Mouse (Mus musculus): ENCODE results near the gene Fancc. TPM values are rescaled to one million over a fixed set of nuclear protein-coding genes. Genes with fewer than 3 reads are reported as not detected.

The Fancc gene
- total and polyA plus RNA-seq, 2 experiments from 2014 or later = 8.5 to 39.5 TPM

DNA sequence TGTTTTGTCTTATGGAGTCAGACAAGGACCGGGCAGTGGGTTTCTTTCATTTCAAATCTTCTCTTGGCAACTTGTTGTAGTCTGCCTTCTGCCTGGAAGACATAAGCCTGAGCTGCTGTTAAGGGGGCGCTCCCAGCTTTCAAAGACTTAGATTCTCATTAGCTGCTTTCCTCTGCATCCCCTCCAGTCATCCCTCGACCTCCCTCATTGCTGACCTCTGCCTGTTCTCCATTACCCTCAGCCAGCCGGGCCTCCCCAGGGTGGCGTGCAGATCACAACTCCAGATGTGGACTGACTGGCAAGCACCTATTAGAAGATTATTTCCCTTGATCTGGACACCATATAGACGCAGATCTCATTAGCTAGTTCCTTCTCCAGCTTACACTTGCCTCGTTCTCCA is 45.9 kb downstream of the Fancc start:
- Histone ChIP-seq H3K27me3 (ENCODE audit: control insufficient read depth, insufficient read depth, low read length) (no peaks in the 10 kb centered on the region), H3K4me2 (ENCODE audit: low read depth, low read length) (no peak overlapping the region), H3K4me3 (ENCODE audit: low read depth, low read length) (no peak overlapping the region), H3K4me1 (ENCODE audit: control insufficient read depth, insufficient read depth) (no peaks in the 10 kb centered on the region), H3K27ac (ENCODE audit: low read depth) (no peak overlapping the region), H3K36me3 (replicated peaks; ENCODE audit: control insufficient read depth, insufficient read depth, low read length) (no peaks in the 10 kb centered on the region), H3K9me3 (replicated peaks; ENCODE audit: control insufficient read depth, low read length) (no peaks in the 10 kb centered on the region), H3K9ac (replicated peaks; ENCODE audit: low read depth, low read length) (no peak overlapping the region)
- WGBS = 64% methylated on average over 7 of the region's 7 CpGs
- TF ChIP-seq EP300 (IDR thresholded peaks at IDR 0.05; ENCODE audit: low read depth) (no peak), CTCF (IDR thresholded peaks at IDR 0.05; ENCODE audit: low read depth) (no peak)
- DNase-seq (ENCODE audit: low spot score) = no peak
- no peak for ATAC-seq (ENCODE audit: insufficient read depth, low read depth)

DNA sequence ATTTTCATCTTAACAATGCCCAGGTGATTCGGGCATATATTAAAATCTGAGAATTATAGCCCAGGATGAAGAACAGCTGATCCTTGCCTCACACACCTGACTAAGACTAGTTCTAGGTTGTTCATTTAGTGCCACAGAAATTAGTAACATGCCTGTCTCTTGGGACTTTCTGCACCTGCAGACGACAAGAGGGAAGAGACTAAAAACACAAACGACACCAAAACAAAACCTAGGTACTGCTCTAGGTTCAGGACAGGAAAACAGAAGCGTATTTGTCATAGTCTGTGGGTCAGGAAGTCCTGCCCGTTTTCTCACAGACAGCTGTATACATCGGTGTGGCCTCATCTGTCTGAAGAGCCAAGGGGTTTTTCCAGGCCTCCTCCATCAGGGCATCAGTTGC is 51.7 kb downstream of the Fancc start:
- Histone ChIP-seq H3K36me3 (replicated peaks; ENCODE audit: control insufficient read depth, insufficient read depth, low read length) (no peaks in the 10 kb centered on the region), H3K9me3 (replicated peaks; ENCODE audit: control insufficient read depth, low read length) (no peaks in the 10 kb centered on the region), H3K27me3 (ENCODE audit: control insufficient read depth, insufficient read depth, low read length) (no peaks in the 10 kb centered on the region), H3K4me2 (ENCODE audit: low read depth, low read length) (no peak overlapping the region), H3K9ac (replicated peaks; ENCODE audit: low read depth, low read length) (no peak overlapping the region), H3K4me1 (ENCODE audit: control insufficient read depth, insufficient read depth) (no peaks in the 10 kb centered on the region), H3K4me3 (ENCODE audit: low read depth, low read length) (no peak overlapping the region), H3K27ac (ENCODE audit: low read depth) (no peak overlapping the region)
- ATAC-seq (ENCODE audit: insufficient read depth, low read depth) = no peak
- 66% methylated on average over 6 of the region's 6 CpGs for WGBS
- DNase-seq (ENCODE audit: low spot score) = no peak
- TF ChIP-seq EP300 (IDR thresholded peaks at IDR 0.05; ENCODE audit: low read depth) = no peak
- TF ChIP-seq CTCF (IDR thresholded peaks at IDR 0.05; ENCODE audit: low read depth) = no peak

DNA sequence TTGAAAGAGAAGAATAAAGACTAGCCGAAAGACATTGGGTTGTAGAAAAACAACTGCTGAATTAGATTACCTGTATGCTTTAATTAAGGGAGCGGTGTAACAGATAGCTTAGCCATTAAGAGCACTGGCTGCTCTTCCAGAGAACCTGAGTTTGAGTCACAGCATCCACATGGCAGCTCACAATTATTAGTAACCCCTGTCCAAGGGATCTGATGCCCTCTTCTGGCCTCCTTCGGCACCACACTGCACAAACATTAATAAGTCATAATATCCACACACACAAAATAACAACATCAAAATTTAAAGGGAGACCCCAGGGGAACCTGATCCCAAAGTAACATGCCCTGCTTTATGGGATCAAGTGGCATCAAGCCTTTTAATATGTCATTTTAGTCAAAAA is 64.3 kb downstream of the Fancc start:
- H3K4me2 ChIP-seq (ENCODE audit: low read depth, low read length) = no peak overlapping the region
- H3K27ac ChIP-seq (ENCODE audit: low read depth) = no peak overlapping the region
- TF ChIP-seq CTCF (IDR thresholded peaks at IDR 0.05; ENCODE audit: low read depth) (peak; percentile 21; the same call in 1 of the 2 replicates), EP300 (IDR thresholded peaks at IDR 0.05; ENCODE audit: low read depth) (no peak)
- no peak for DNase-seq (ENCODE audit: low spot score)
- H3K27me3 ChIP-seq (ENCODE audit: control insufficient read depth, insufficient read depth, low read length) = no peaks in the 10 kb centered on the region
- H3K9me3 ChIP-seq (replicated peaks; ENCODE audit: control insufficient read depth, low read length) = no peaks in the 10 kb centered on the region
- 0 out of 2 replicates have a peak, but pooled peaks cover 5% of the 10 kb centered on the region for H3K4me1 ChIP-seq (ENCODE audit: control insufficient read depth, insufficient read depth)
- H3K9ac ChIP-seq (replicated peaks; ENCODE audit: low read depth, low read length) = no peak overlapping the region
- no peaks in the 10 kb centered on the region for H3K36me3 ChIP-seq (replicated peaks; ENCODE audit: control insufficient read depth, insufficient read depth, low read length)
- 97% methylated on average over 3 of the region's 3 CpGs for WGBS
- no peak overlapping the region for H3K4me3 ChIP-seq (ENCODE audit: low read depth, low read length)
- ATAC-seq (ENCODE audit: insufficient read depth, low read depth) = no peak

GRCm38 (mm10) chr13:63431857-63432191 is 65.3 kb downstream of the Fancc start:
- TF ChIP-seq EP300 (IDR thresholded peaks at IDR 0.05; ENCODE audit: low read depth) = no peak
- Histone ChIP-seq H3K27ac (ENCODE audit: low read depth) (peak overlapping the region; percentile 93), H3K4me2 (ENCODE audit: low read depth, low read length) (peak overlapping the region; percentile 66), H3K27me3 (ENCODE audit: control insufficient read depth, insufficient read depth, low read length) (no peaks in the 10 kb centered on the region), H3K9me3 (replicated peaks; ENCODE audit: control insufficient read depth, low read length) (no peaks in the 10 kb centered on the region), H3K36me3 (replicated peaks; ENCODE audit: control insufficient read depth, insufficient read depth, low read length) (no peaks in the 10 kb centered on the region), H3K4me1 (ENCODE audit: control insufficient read depth, insufficient read depth) (0 out of 2 replicates have a peak, but pooled peaks cover 5% of the 10 kb centered on the region), H3K4me3 (ENCODE audit: low read depth, low read length) (peak overlapping the region; percentile 68), H3K9ac (replicated peaks; ENCODE audit: low read depth, low read length) (peak overlapping the region; percentile 73)
- no peak for ATAC-seq (ENCODE audit: insufficient read depth, low read depth)
- DNase-seq (ENCODE audit: low spot score) = no peak
- WGBS = 10% methylated on average over 5 of the region's 5 CpGs

DNA sequence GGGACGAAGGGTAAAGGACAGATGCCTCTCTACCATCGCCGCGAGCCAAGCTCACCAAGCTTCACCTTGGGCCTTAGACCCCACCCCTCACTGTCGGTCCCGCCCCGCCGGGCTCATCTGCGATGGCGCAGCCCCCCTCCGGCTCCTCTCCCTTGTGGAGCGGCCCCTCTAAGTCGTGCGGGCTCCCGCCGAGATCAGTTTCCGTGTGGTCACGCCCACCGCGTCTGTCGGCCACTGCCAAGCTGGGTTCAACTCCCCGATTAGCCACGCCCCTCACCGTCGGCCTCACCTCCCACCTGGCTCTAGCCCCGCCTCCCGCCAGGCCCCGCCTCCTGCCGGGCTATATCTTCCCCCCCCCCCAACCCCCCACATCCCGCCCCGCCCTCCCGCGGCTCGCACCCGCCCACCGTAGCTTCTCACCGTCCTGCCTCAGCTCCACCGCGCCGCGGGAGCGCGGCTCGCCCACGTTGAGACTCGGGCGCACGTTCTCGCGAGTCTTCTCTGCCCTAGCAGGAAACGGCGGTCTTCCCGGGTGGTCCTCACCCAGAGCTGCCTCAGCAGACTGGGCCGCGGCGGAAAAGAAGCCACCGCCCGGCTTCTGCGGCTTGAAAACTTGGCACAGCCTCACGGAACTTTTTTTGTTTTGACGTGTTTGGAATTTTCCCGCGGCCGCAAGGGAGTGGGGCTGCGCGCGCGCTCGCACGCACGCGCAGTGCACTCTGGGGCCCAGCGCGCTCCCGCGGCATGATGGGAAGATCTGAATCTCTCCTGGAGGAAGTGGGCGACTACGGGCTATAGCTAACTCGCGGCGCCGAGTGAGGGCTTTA is 65.8 kb downstream of the Fancc start:
- no peaks in the 10 kb centered on the region for H3K36me3 ChIP-seq (replicated peaks; ENCODE audit: control insufficient read depth, insufficient read depth, low read length)
- 0 out of 2 replicates have a peak, but pooled peaks cover 5% of the 10 kb centered on the region for H3K4me1 ChIP-seq (ENCODE audit: control insufficient read depth, insufficient read depth)
- H3K27ac ChIP-seq (ENCODE audit: low read depth) = peak overlapping the region; percentile 93
- WGBS = under 1% methylated on average over 68 of the region's 82 CpGs
- no peaks in the 10 kb centered on the region for H3K9me3 ChIP-seq (replicated peaks; ENCODE audit: control insufficient read depth, low read length)
- DNase-seq (ENCODE audit: low spot score) = peak; percentile 92
- TF ChIP-seq CTCF (IDR thresholded peaks at IDR 0.05; ENCODE audit: low read depth) (no peak), EP300 (IDR thresholded peaks at IDR 0.05; ENCODE audit: low read depth) (no peak)
- peak overlapping the region; percentile 68 for H3K4me3 ChIP-seq (ENCODE audit: low read depth, low read length)
- H3K27me3 ChIP-seq (ENCODE audit: control insufficient read depth, insufficient read depth, low read length) = no peaks in the 10 kb centered on the region
- ATAC-seq (ENCODE audit: insufficient read depth, low read depth) = peak; percentile 88
- H3K4me2 ChIP-seq (ENCODE audit: low read depth, low read length) = peak overlapping the region; percentile 66
- H3K9ac ChIP-seq (replicated peaks; ENCODE audit: low read depth, low read length) = peak overlapping the region; percentile 73

GRCm38 (mm10) chr13:63430681-63431029 is 66.4 kb downstream of the Fancc start:
- 0% methylated on average over 4 of the region's 4 CpGs for WGBS
- no peak for TF ChIP-seq CTCF (IDR thresholded peaks at IDR 0.05; ENCODE audit: low read depth)
- TF ChIP-seq EP300 (IDR thresholded peaks at IDR 0.05; ENCODE audit: low read depth) = no peak
- H3K4me2 ChIP-seq (ENCODE audit: low read depth, low read length) = peak overlapping the region; percentile 66
- H3K36me3 ChIP-seq (replicated peaks; ENCODE audit: control insufficient read depth, insufficient read depth, low read length) = no peaks in the 10 kb centered on the region
- H3K4me1 ChIP-seq (ENCODE audit: control insufficient read depth, insufficient read depth) = 0 out of 2 replicates have a peak, but pooled peaks cover 5% of the 10 kb centered on the region
- peak overlapping the region; percentile 68 for H3K4me3 ChIP-seq (ENCODE audit: low read depth, low read length)
- no peaks in the 10 kb centered on the region for H3K9me3 ChIP-seq (replicated peaks; ENCODE audit: control insufficient read depth, low read length)
- peak overlapping the region; percentile 73 for H3K9ac ChIP-seq (replicated peaks; ENCODE audit: low read depth, low read length)
- peak; percentile 51 for ATAC-seq (ENCODE audit: insufficient read depth, low read depth)
- peak; percentile 51 for DNase-seq (ENCODE audit: low spot score)
- H3K27me3 ChIP-seq (ENCODE audit: control insufficient read depth, insufficient read depth, low read length) = no peaks in the 10 kb centered on the region
- peak overlapping the region; percentile 93 for H3K27ac ChIP-seq (ENCODE audit: low read depth)
